Mouse (Mus musculus) kidney, postnatal 14 days (tissue): ENCODE measurements around the gene Mief2.

Experiments
- DNase-seq: peaks from one replicate; pipeline ENCODE4 v3.0.0; 2022; ENCODE audit warnings: mixed read lengths

Gene Mief2

GRCm38 (mm10) chr11:60726601-60727391, 1.4 kb upstream of the Mief2 start, which contains the start of gene Flii:
Gene Flii, minus strand, starts transcription at chr11:60727263.
- DNase-seq, result peak; percentile 91

DNA sequence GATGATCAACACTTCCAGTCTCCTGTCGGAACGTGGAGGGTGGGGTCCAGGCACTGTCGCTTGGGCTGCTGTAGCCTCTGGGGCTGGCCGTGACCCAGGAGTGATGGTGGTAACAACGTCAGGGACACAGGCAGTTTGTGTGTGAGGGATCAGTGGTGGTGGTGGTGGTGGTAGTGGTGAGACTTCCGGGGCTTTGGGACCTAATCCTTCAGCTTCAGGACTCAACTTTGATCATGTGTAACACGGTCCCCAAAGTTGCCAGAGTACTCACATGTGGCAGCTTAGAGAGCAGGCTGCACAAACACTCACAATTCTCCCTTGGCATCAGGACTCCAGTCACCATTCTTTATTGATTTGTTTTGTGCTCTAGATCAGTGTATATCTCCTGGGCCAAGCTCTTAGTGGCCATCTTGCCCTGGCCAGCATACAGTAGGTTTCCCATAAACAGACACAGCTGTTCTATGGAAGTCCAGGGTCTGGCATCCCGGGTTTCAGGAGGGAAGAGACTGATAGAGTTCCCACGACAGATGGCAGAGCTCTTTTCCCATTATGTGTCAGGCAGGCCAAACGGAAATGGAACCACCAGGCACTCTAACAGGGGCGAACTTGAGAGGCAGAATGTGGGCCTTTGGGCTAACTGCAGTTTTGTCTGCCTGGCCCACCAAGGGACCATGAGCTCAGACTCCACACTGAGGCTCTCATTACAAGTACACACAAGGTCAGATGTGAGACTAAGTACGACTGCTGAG, 632 bp upstream of the Mief2 start:
- peak; percentile 19 for DNase-seq

GRCm38 (mm10) chr11:60729217-60729641, 1.0 kb downstream of the Mief2 start:
- DNase-seq, result no peak

GRCm38 (mm10) chr11:60730169-60730568, 2.0 kb downstream of the Mief2 start:
- no peak for DNase-seq

- no peak for DNase-seq
Measured at GRCm38 (mm10) chr11:60731251-60731650, 3.1 kb downstream of the Mief2 start.

GRCm38 (mm10) chr11:60734206-60734605, 6.0 kb downstream of the Mief2 start:
- no peak for DNase-seq

- no peak for DNase-seq
Measured at GRCm38 (mm10) chr11:60735191-60735590, 7.0 kb downstream of the Mief2 start.

GRCm38 (mm10) chr11:60736491-60736890, 8.3 kb downstream of the Mief2 start:
- DNase-seq, result no peak

GRCm38 (mm10) chr11:60737450-60737849, 9.3 kb downstream of the Mief2 start:
- no peak for DNase-seq

GRCm38 (mm10) chr11:60740321-60740720, 12.1 kb downstream of the Mief2 start:
- DNase-seq, result no peak

GRCm38 (mm10) chr11:60755570-60755969, 27.4 kb downstream of the Mief2 start:
- no peak for DNase-seq

DNA sequence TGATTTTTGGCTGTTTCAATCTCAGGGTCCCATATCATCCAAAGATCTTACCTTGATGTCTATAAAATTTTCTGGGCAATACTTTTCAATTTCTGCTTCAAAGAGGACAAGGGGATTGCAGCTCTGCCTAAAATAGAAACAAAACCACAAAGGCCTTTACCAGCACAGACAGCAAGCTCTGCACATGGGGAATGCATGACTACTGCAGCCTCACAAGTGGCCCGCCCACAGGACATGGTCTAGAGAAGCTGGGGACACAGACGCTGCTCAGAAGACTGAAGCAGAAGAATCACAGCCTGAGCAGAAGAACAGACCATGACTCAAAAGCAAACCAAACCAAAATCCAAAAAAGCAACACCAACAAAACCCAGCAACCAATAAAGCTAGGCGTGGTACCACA, 33.5 kb downstream of the Mief2 start:
- no peak for DNase-seq

- DNase-seq, result no peak
Measured at GRCm38 (mm10) chr11:60766969-60767368, 38.8 kb downstream of the Mief2 start.

DNA sequence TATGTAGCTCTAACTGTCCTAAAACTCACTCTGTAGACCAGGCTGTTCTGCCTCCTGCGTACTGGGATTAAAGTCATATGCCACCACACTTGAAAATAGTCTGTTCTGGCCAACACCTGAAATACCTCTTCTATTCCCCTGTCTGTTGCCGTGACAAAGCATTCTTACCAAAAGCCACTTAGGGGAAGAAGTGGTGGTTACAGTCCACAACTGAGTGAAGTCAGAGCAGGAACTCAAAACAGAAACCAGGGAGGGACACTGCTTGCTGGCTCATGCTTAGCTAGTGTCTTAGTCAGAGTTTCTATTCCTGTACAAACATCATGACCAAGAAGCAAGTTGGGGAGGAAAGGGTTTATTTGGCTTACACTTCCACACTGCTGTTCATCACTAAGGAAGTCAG, 41.1 kb downstream of the Mief2 start:
- DNase-seq, result no peak

GRCm38 (mm10) chr11:60770776-60771175, 42.6 kb downstream of the Mief2 start:
- no peak for DNase-seq

- no peak for DNase-seq
Measured at GRCm38 (mm10) chr11:60772161-60772560, 44.0 kb downstream of the Mief2 start.

DNA sequence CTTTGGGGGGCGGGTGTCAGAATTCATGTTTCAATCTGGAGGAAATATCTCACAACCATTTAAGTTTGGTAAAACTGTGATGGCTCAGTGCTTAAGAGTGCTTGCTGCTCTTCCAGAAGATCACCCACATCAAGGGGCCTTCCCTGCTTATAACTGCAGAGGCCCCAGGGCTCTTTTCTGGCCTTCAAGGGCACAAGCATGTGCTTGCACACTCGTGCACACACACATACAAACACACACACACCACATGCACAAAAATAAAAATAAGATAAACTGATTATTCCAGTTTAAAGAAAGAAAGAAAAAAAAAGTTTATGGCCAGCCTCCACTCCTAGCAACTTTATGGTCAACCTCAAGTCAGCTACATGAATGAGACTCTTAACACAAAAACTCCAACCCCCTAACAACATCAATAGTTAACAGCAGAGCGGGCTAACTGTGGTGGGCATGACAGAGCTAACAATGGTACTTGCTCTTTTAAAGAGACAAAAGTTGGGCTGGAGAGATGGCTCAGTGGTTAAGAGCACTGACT, 46.0 kb downstream of the Mief2 start:
- DNase-seq, result no peak

DNA sequence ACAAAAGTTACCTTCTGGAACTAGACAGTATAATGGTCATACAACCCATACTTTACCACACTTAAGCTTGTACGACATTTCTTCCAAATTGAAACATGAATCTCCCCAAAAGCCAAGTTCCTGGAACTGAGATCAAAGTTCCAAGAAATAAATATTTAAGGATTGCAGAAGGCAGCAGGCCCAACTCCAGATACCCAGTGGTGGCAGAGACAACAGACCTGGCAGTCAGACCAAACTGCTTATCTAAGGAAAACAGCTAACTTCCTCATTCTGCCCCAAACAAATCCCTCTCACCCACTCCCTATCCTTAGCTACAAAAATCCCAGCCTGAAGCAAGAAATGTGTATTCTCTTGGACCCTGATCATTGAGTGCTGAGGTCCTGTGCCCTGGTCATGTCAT, 46.6 kb downstream of the Mief2 start:
- DNase-seq, result no peak

GRCm38 (mm10) chr11:60775578-60775977, 47.4 kb downstream of the Mief2 start:
- no peak for DNase-seq

DNA sequence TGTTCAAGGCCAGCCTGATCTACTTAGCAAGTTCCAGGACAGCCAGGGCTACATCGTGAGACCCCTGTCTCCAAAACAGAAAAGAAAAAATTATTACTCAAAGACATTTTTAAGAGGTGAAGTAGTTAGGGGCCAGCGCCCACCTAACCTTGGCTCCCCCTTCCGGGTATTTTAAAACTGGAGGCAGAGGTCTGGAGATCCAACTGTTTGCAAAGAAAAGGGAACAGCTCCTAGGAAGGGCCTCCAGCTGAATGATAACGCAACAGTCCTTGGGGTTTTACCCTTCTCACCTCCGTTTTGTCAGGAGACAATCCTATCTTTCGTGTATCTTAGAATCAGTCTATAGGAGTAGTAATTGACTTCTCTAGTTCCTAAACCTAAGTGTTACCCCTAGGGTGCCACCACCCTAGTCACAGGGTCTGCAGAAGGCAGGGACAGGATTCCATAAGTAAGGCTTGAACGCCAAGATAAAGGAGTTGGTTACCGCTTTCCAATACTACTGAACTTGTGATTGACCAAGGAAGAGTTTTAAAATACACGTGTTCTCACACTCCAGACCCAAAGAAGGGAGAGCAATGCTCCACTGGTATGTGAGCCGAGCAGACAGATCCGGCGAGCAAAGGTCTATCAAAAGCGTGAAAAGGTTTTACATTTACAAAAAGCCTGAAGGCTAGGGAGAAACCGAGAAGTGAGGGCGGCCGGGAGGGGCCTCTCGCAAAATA, 48.1 kb downstream of the Mief2 start:
- DNase-seq, result no peak

DNA sequence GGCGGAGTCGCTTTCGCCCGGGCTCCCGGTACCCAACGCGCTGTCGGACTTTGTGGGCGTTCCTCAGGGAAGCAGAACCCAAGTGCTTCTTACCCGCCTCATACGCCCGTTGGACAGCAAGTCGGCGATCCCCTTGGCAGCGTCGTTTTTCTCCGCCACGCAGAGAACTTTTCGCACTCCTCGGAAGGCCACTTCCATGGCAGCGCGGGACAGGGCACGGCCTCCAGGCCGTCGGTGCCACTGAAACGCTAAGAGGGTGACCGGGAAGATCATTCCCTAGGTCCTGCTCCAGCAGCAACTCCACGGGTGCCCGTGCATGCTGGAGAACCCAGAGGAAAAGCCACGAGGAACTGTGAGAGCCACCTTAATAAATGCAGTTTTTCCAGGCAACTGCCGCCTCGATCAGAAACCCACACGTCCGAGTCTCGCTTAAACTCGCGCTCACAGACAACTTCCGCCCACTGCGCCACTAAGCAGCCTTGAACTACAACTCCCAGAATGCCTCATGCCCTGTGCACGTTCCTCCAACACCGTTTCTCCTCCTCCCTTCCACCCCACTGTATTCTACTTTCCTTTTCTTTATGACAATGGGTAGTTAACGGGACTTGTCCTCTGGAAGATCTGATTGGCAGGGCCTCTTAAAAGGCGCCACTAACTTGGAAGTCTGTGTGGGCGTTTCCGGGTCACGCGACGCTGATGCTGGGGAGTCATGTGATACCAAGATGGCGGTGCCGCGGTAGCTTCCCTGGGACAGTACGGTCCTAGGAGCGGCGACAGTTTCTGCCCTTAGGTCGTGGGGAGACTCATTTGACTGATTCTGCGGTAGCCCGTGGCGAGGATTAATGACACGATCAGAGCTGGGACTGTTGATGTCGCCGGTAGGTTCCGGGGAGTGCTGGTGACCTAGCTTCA, 48.9 kb downstream of the Mief2 start, which contains the start of the genes Top3a and Smcr8:
Gene Top3a (minus strand): TSS at position 537 of the 912 bp plus-strand sequence.
Gene Smcr8 (plus strand): TSS at position 696 of the 912 bp plus-strand sequence.
- peak; percentile 89 for DNase-seq
